Mouse (Mus musculus) activated CD4-positive, CD25-positive, alpha-beta regulatory T cell, adult 9 weeks (primary cell): Measurements from ENCODE around the gene Irak4. TPM values are rescaled to one million over a fixed set of nuclear protein-coding genes. Genes with fewer than 3 reads are reported as not detected.

Experiments
- polyA plus RNA-seq: library from polyadenylated mRNA; unstranded; fragments of 100-300 nt; shearing (Covaris generic); gene quantifications from one replicate; pipeline ENCODE4 v1.2.1, GENCODE M21; 2017

The Irak4 gene
- polyA plus RNA-seq = 43.1 TPM

DNA sequence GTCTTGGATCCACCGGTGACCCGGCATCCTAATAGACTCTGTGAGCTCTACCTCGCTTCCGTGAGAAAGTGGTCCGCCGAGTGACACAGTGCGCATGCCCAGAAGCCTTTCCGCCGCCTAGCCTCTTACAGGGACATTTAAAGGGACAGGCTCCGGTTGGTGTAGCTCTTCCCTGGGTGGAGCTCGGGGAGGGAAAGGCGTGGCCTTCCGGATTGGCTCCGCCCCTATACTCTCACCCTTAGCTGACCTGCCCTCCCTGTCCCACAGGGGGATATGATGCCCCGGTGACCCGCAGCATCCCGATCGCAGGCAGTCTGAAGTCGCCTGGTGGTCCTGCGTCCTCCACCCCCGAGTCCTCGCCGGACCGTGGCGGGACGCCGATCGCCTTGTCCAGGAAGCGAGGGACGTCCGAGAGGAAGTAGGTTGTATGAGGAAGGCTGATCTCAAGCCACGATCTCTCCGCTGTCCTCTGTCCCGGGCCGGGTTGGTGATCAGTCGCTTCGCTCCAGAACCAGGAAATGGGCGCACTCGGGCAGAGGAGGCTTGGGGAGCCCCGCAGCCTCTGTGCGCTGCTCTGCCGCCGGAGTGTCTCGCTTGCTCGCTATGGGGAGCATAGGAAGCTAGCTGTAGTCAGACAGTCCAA, at the start of gene Irak4, which contains the start of gene Pus7l:
Gene Irak4, plus strand, starts transcription at position 235 of the 643 bp plus-strand sequence.
Gene Pus7l, minus strand, starts transcription at position 139 of the 643 bp plus-strand sequence.

DNA sequence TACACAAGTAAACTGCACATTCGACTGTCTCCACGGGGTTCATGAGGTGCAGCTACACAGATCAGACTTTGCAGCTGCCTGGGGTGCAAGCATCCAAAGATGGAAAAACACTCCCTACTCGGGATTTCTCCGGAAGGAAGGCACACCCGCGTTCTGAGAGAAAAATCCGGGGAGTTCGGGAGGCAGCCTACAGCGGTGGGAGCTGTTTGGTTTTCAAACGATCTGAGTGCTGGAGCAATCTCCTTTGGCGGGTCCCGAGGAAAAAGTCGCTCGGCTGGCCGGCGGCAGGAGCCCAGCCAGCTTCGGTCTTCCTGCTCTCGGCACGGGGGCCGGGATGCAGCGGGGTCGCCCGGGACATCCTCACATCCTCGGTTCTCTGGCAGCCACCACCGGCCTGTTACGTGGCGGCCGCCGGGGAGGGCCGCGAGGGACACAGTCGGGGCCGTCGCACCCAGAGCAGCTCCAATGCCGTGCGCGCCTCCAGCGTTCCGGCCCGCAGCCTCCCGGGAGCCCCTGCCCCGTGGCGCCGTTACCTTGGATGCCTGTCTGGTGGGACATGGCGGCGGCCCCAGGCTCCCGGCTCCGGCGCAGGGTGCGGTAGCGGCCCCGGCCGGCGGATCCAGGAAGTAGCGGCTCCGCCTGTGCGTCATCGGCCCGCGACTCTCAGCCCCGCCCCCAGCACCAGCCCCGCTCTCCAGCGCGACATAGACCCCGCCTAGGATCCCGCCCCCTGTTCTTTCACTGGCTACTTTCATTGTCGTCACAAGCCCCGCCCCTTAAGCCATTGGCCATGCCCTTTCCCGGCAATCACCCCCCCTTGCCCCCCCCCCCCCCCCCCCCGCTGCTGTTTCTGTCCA, 46.0 kb downstream of the Irak4 start, which contains the start of gene Twf1:
Gene Twf1, minus strand, starts transcription at position 671 of the 857 bp plus-strand sequence.

DNA sequence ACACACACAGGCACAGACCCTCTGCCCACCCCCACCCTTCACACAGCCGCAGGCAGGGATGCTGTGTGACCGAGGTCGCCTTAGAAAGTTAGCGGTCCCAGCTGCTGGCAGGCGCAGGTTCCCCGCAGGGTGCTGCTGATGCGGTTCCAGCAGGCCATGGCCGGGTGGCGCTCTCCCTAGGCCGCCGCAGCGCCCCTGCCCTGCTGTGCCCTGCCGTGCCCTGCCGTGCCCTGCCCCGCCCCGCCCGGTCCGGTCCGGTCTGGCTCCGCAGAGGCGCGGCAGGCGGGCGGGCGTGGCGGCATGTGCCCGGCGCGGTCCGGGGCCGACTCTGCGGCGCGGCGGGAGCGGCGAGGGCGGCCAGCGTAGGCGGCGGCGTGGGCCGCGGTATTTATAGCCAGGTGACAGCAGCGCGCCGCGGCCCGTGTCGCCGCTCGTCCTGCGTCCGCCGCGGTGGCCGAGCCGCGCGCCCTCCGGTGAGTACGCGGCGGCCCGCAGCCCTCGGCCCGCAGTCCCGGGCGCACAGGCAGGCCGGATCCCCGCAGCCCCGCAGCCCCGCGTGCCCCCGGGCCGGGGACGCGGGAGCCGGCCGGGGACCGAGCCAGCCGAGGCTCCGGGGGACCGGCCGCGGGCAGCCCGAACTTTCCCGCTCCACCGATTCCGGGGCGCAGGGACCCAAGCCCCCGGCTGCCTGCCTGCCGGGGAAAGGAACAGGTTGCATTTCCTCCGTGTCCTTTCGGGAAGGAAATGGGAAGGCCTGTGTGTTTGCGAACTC, 85.6 kb downstream of the Irak4 start, which contains the start of gene Tmem117:
Gene Tmem117, plus strand, starts transcription at position 403 of the 772 bp plus-strand sequence.

Other genes with a start within 250 kb of the Irak4 start
- gene Adamts20, start 78.2 kb upstream of the Irak4 start, polyA plus RNA-seq = not detected
- 11.7 TPM for gene Pus7l, start 96 bp upstream of the Irak4 start, polyA plus RNA-seq
- gene Twf1, start 46.2 kb downstream of the Irak4 start, polyA plus RNA-seq = 23.4 TPM
- gene Tmem117, start 85.6 kb downstream of the Irak4 start, polyA plus RNA-seq = not detected